Mouse (Mus musculus) T-cell, adult 2 months (primary cell): ENCODE results near the gene Anxa7.

ENCODE experiments used
- DNase-seq: peaks from one replicate; pipeline ENCODE4 v3.0.0; 2022; ENCODE audit warnings: low spot score

Gene Anxa7

DNA sequence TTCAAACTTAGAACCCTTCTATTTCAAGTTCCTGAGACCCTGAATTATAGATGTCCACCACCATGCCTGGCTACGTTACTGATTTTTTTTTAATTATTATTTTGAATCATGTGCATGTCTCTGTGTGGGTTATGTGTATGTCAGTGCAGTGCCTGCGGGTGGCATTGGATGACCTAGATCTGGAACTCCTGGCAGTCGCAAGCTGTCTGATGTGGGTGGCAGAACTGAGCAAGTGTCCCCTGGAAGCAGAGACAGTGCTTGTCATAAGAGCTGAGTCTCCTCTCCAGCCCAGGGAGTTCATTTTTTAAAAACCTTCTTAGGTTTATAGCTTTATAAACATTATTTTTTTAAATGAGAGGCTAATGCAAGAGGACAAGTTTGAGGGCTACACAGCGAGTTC is 47.5 kb downstream of the Anxa7 start:
- DNase-seq: no peak

DNA sequence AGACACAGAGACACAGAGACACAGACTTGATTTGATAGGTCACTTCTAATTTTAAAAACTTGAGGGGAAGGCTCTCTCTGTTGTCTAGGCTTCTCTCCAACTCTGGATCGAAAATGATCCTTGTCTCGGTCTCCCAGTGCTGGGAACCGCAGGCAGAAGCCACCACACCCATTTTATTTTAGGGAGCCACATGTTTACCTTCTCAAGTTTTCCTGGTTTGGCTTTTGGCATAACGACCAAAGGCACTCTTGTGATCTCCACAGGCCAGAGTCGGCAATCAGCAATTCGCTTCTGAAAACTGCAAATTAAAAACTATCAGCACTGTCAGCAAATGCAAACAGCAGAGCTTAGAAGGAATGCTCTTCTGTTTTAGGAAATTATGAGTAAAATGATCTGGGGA is 48.2 kb downstream of the Anxa7 start:
- DNase-seq: no peak

DNA sequence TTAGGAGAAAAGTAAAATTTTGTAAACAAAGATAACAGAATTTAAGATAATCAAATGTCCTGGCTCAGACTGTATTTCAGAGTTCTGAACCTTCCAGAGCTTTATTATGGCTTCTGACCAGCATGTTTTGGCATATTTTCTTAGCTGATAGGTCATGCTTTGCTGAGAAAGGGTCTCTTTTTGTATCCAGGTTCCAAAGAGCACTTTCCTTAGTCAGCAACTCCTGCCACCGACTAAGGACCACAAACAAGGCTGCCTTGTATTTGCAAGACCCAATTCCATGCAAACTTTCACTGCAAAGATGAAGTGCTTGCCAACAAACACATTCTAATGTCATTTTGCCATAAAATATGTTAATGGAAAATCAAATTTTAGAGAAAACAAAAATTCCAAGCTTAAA is 50.1 kb downstream of the Anxa7 start:
- no peak for DNase-seq

DNA sequence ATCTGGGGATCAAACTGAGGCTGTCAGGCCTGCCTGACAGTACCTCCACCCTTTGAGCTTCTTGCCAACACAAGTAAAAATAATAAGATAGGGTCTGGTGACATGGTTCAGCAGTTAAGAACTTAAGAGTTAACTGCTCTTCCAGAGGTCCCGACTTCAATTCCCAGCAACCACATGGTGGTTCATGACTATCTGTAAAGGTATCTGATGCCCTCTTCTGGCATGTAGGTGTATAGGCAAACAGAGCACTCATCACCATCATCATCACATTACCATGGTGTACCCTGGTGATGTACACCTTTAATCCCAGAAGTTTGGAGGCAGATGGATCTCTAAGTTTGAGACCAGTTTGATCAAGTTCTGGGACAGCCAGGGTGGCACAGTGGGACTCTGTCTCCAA is 51.3 kb downstream of the Anxa7 start:
- no peak for DNase-seq

DNA sequence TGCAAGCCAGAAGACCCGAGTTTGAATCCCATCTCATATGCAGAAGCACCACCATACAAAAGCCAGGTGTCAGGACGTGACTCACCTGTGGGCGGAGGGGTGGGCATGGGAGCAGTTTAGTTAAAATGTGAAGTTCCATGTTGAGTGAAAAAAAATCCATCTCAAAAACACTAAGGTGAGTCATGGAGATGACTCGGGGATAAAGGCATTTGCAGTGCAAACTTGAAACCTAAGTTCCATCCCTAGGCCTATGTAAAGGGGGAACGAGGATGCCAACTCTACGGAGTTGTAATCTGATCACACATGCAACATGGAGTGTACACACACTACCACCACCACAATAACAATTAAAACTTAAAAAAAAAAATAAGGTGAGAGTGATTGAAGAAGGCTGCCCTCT is 56.9 kb downstream of the Anxa7 start:
- DNase-seq: no peak

DNA sequence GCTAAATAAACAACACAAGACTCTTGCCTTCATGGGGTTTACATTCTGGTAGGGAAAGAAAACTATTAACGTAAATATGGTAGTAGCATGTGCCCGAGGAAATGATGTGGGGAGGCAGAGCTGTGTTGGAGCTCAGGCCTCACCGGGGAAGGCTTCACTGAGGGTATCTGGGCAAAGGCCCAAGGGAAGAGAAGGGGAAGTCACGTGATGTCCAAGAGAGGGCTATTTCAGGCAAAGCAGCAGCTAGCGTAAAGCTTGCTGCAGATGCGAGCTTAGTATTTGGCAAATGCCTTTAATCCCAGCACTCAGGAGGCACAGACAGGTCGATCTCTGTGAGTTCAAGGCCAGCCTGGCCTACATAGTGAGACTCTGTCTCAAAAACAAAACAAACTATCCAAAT is 57.7 kb downstream of the Anxa7 start:
- no peak for DNase-seq
